Mouse (Mus musculus) liver, embryonic 12.5 days (tissue): ENCODE data around the gene Prss35. TPM values are rescaled to one million over a fixed set of nuclear protein-coding genes. Genes with fewer than 3 reads are reported as not detected.

ENCODE experiments used
- ATAC-seq: fragments of 200-750 bp; cut with Nextera tagmentation; 2 replicates; pipeline ENCODE4 v1.8.0; 2017; ENCODE audit warnings: moderate number of reproducible peaks, mild to moderate bottlenecking, moderate library complexity
- H3K27ac ChIP-seq: fragments of 300-500 bp; sonication (generic); 2 replicates; pipeline ENCODE4 v1.5.1; 2016; ENCODE audit warnings: mild to moderate bottlenecking
- H3K27me3 ChIP-seq: fragments of 300-500 bp; sonication (generic); replicated peaks from 2 replicates; pipeline ENCODE4 v1.6.1; 2016; ENCODE audit warnings: mild to moderate bottlenecking, moderate library complexity
- H3K36me3 ChIP-seq: fragments of 300-500 bp; sonication (generic); 2 replicates; pipeline ENCODE4 v1.6.1; 2016; ENCODE audit warnings: mild to moderate bottlenecking, moderate library complexity
- H3K4me1 ChIP-seq: fragments of 300-500 bp; sonication (generic); 2 replicates; pipeline ENCODE4 v1.6.1; 2016
- H3K4me2 ChIP-seq: fragments of 300-500 bp; sonication (generic); 2 replicates; pipeline ENCODE4 v1.6.1; 2016; ENCODE audit warnings: mild to moderate bottlenecking, moderate library complexity
- H3K4me3 ChIP-seq: fragments of 300-500 bp; sonication (generic); 2 replicates; pipeline ENCODE4 v1.5.1; 2016; ENCODE audit warnings: mild to moderate bottlenecking, moderate library complexity
- H3K9ac ChIP-seq: fragments of 300-500 bp; sonication (generic); 2 replicates; pipeline ENCODE4 v1.6.1; 2016; ENCODE audit warnings: mild to moderate bottlenecking, moderate library complexity
- H3K9me3 ChIP-seq: fragments of 300-500 bp; sonication (generic); replicated peaks from 2 replicates; pipeline ENCODE4 v1.6.1; 2016; ENCODE audit warnings: mild to moderate bottlenecking, moderate library complexity
- WGBS: fragments of 180-500 bp; shearing (Covaris S2); methylation state at CpG from one replicate; pipeline ENCODE4 v1.1.7; 2016; ENCODE audit not compliant: insufficient replicate concordance; 5-methylcytosine and 5-hydroxymethylcytosine counted together
- polyA plus RNA-seq: library from polyadenylated mRNA; unstranded; fragments of >200 nt; fragmentation: Nextera tagmentation; extraction: Ambion mirVana; gene quantifications from 2 replicates; pipeline ENCODE4 v1.2.1, GENCODE M21; 2016

Gene Prss35
- polyA plus RNA-seq = 0.58 and 1.3 TPM in 2 replicates

DNA sequence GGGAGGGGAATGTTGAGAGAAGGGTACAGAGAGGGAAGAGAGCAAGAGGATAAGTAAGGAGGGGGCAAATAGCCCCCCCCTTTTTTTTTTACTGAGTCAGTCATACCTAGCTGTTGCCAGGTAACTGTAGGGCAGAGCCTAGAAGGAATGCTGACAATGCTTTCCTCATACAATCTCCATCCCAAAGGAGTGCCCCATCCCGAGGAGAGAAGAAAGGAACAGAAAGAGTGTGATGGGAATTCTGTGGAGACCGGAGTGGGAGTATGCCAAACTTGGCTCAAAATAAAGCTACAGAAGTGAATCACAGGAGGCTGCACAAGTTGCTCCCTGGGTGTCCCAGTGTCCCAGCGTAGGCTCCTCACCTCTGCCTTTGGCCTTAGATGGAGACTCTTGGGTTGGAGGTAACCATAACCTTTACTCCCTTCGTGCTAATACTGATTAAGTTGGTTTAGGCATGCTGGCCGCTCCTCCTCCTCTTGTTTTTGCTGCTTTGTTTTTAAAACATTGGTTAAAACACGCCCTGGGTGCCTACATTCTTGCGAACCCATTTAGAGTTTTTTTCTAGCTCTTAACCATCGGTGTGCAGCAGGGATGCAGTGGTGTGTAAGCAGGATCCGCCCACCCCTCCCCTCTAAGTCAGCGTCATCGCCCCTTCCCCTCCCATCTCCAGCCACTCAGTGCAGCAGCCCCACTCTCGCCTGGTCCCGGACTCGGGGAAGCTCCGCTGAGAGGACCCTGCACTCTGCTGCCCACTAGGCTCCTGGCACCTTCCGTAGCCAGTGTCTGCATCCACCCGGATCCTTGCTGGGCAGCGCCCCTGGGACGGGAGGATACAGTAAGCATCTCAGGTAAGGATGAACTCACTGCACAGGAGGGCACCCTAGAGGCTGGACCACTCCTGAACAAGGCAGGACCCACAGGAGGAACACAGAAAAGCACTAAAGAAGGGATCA, at the start of gene Prss35:
Gene Prss35, plus strand, starts transcription at position 691 of the 953 bp plus-strand sequence.
- Histone ChIP-seq H3K27me3 (peaks cover 20% of the 10 kb centered on the region; the same call in 1 of the 2 replicates), H3K9ac (no peak within 1 kb of the TSS), H3K27ac (no peak within 1 kb of the TSS), H3K9me3 (no peaks in the 10 kb centered on the region), H3K4me2 (peak within 1 kb of the TSS; percentile 35), H3K36me3 (no peaks in the 10 kb centered on the region), H3K4me1 (no peaks in the 10 kb centered on the region), H3K4me3 (no peak within 1 kb of the TSS)
- ATAC-seq = no peak
- 5% methylated on average over 19 of the region's 19 CpGs for WGBS

DNA sequence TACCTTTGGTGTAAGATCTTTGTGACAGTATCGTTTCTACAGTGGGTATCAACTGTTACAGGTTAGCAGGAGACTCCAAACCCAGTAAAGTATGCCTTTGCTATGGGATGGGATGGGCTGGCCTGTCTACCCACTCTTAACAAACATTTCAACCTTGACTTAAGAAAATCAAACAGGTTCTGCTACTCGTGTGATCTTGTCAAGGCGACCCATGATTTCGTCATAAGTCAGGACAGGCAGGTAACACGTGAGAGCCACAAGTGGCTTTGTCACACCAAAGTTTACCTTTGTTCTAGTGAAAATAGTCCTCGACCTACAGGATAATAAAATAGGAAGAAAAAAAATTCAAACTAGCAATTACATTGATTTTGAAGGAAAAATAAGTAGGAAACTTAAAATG, 49.5 kb upstream of the Prss35 start:
- H3K4me1 ChIP-seq = peaks cover 8% of the 10 kb centered on the region
- no peak overlapping the region for H3K4me3 ChIP-seq
- H3K9ac ChIP-seq = no peak overlapping the region
- no peak overlapping the region for H3K27ac ChIP-seq
- H3K4me2 ChIP-seq = no peak overlapping the region
- 83% methylated on average over 6 of the region's 6 CpGs for WGBS
- H3K36me3 ChIP-seq = no peaks in the 10 kb centered on the region
- H3K27me3 ChIP-seq = peaks cover 5% of the 10 kb centered on the region
- H3K9me3 ChIP-seq = no peaks in the 10 kb centered on the region
- ATAC-seq = no peak

DNA sequence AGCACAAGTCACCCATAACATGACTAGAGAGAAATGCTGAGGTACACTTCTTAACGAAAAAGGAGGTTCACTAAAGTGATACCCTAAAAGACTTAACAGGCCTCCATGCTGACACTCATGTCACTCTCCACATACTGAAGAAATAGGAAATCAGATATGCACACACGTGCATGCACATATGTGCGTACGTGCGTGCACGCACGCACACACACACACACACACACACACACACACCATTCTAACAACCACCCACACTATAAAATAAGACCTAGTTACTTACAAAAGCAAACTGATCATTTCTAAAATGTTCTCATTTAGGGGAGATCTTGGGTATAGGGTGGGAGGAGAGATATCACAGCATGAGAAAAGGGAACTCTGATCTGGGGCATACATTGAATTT, 48.8 kb upstream of the Prss35 start:
- H3K36me3 ChIP-seq = no peaks in the 10 kb centered on the region
- WGBS = 83% methylated on average over 7 of the region's 7 CpGs
- H3K4me1 ChIP-seq = peaks cover 8% of the 10 kb centered on the region
- no peak overlapping the region for H3K27ac ChIP-seq
- no peak overlapping the region for H3K9ac ChIP-seq
- ATAC-seq = no peak
- no peaks in the 10 kb centered on the region for H3K9me3 ChIP-seq
- no peak overlapping the region for H3K4me3 ChIP-seq
- H3K27me3 ChIP-seq = peaks cover 5% of the 10 kb centered on the region
- peak overlapping the region; percentile 99 for H3K4me2 ChIP-seq

DNA sequence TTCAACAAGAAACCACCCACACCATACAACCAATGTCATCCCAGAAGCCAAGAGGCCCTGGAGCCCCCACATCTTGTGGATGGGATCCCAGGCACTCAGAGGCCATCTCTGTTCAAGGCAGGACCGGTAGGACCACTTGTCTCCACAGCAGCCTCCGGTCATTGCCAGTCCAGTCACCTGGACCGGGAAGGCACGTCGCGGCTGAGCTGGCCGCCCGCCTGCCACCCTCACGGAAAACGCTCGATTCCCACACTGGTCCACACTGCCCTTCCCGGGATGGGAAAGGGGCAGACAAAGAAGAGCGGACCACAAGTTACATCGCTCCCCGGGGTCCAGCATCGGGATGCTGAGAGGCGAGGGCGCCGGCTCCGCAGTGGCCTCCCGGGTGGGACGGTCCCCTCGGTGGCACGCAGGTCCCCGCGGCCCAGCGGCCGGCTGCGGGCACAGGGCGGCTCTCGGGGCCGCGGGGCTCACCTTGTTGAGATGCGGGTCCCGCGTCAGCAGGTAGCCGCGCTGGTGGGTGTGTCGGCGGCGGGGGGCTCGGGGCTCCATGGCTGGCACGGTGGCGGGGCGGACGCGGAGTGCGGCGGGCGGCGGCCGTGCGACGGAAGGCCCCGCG, 48.1 kb upstream of the Prss35 start:
- Histone ChIP-seq H3K4me3 (peak overlapping the region; percentile 75), H3K4me1 (peaks cover 8% of the 10 kb centered on the region), H3K36me3 (no peaks in the 10 kb centered on the region), H3K27me3 (peaks cover 5% of the 10 kb centered on the region), H3K9me3 (no peaks in the 10 kb centered on the region), H3K27ac (no peak overlapping the region), H3K4me2 (peak overlapping the region; percentile 99), H3K9ac (peak overlapping the region; percentile 73)
- 3% methylated on average over 51 of the region's 56 CpGs for WGBS
- ATAC-seq = peak; percentile 49

DNA sequence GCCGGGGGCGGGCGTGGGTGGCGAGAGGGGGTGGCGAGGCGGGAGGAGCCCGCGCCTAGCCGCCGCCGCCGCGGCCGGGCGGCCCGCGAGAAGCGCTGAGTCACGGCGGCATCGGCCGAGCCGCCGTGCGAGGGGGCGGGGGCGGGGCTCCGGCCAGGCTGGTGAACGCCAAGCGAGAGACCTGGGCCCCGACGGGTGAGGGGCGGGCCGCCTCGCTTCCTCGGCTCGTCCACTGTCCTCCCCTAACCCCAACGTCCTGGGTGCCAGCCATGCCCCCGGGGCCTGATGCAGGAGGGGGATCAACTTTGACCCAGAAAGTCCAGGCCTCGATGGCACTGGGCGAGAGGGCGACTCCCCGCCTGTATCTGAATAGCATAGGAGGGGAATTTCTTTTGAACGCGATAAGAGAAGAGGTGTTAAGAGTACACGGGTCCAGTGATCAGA, 47.6 kb upstream of the Prss35 start, which contains the start of gene Me1:
Gene Me1, minus strand, starts transcription at position 136 of the 444 bp plus-strand sequence.
- Histone ChIP-seq H3K9me3 (no peaks in the 10 kb centered on the region), H3K4me1 (peaks cover 8% of the 10 kb centered on the region), H3K36me3 (no peaks in the 10 kb centered on the region), H3K4me3 (peak within 1 kb of the TSS; percentile 75), H3K9ac (peak within 1 kb of the TSS; percentile 73), H3K4me2 (peak within 1 kb of the TSS; percentile 99), H3K27ac (no peak within 1 kb of the TSS), H3K27me3 (peaks cover 5% of the 10 kb centered on the region)
- ATAC-seq = peak; percentile 91
- 2% methylated on average over 24 of the region's 46 CpGs for WGBS

DNA sequence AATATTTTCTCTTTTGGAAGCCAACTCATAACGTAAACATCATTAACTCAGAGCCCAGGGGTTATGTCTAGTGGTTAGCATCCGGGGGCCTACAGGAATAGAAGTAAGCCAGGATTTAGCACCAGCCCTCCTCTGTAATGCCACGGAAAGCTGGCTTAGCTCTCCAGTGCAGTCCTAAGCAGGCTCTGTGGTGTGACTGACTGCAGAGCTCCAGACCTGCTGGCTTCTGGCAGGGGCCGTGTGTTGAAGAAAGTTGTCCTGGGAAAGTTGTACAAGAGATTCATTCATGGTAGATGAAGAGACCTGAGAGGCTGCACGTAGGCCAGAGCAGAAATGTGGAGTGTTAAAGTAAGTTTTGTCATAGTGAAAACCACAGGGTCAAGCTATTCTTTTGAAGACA, 42.2 kb upstream of the Prss35 start:
- H3K27me3 ChIP-seq = no peaks in the 10 kb centered on the region
- H3K4me2 ChIP-seq = no peak overlapping the region
- no peak overlapping the region for H3K4me3 ChIP-seq
- no peak overlapping the region for H3K9ac ChIP-seq
- no peaks in the 10 kb centered on the region for H3K36me3 ChIP-seq
- ATAC-seq = no peak
- no peak overlapping the region for H3K27ac ChIP-seq
- peaks cover 6% of the 10 kb centered on the region for H3K4me1 ChIP-seq
- WGBS = 42% methylated on average over 5 of the region's 5 CpGs
- H3K9me3 ChIP-seq = no peaks in the 10 kb centered on the region

DNA sequence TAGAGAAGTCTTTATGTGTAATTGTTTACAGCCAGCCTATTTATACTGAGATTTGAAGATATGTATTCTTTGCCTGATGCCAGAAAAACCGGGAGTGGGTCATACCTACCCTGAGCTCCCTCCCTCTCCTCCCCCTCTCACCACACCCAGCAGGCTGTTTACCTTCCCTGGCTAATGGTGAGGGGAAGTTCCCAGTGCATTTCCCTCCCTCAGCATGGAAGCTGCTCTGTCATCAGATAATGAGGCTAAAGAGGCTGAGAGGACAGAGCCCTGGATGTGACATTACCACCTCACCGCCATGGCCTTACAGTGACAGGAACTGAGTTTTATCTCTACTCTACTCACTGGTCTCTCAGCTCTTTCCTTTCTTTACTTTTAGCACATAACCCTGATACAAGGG, 41.6 kb upstream of the Prss35 start:
- Histone ChIP-seq H3K9me3 (no peaks in the 10 kb centered on the region), H3K27me3 (no peaks in the 10 kb centered on the region), H3K36me3 (no peaks in the 10 kb centered on the region), H3K4me1 (peaks cover 5% of the 10 kb centered on the region; the same call in 1 of the 2 replicates), H3K4me2 (no peak overlapping the region), H3K27ac (no peak overlapping the region), H3K9ac (no peak overlapping the region), H3K4me3 (no peak overlapping the region)
- WGBS = 5% methylated on average over 2 of the region's 2 CpGs
- peak; percentile 51; the same call in 1 of the 2 replicates for ATAC-seq

DNA sequence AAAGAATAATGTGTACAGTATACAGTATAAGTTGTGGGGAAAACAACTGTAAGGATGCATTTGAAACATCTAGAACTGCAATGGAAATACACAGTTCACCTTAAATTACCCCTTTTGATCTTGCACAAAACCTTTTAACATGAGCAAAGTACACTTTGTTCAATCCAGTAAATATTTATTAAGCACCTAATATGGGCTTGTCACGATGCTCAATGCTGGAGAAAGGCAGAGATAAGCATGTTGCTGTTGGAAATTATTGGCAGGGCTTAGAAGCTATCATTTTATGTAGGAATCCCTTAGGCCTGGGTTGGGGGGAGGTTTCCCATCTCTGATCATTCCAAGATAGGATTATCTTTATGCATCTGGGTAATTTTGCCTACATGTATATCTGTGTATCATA, 36.0 kb upstream of the Prss35 start:
- ATAC-seq = no peak
- Histone ChIP-seq H3K9ac (no peak overlapping the region), H3K36me3 (no peaks in the 10 kb centered on the region), H3K27ac (no peak overlapping the region), H3K4me3 (no peak overlapping the region), H3K4me2 (no peak overlapping the region), H3K4me1 (no peaks in the 10 kb centered on the region), H3K9me3 (no peaks in the 10 kb centered on the region), H3K27me3 (no peaks in the 10 kb centered on the region; the same call in 1 of the 2 replicates)
- WGBS = 31% methylated on average over 1 of the region's 1 CpGs

DNA sequence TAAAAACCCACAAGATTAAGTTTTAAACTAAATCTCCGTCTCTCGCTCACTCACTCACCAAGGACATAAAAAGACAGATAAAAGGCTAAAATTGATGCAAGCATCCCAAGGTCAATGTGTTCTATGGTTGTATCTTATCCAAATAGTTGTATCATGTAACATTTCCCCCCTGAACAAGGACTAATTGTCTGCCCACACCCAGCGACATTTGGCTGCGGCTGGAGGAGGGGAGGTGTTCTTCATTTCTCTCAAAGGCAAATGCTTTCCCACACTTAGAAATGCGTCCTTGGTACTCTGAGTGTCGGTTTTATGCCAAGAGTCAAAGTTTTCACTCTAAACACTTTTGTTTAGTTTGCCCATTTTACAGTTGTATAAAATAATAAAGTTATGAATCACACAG, 34.5 kb upstream of the Prss35 start:
- H3K9me3 ChIP-seq = no peaks in the 10 kb centered on the region
- 57% methylated on average over 6 of the region's 6 CpGs for WGBS
- no peaks in the 10 kb centered on the region for H3K36me3 ChIP-seq
- no peaks in the 10 kb centered on the region for H3K4me1 ChIP-seq
- no peak for ATAC-seq
- no peaks in the 10 kb centered on the region; the same call in 1 of the 2 replicates for H3K27me3 ChIP-seq
- no peak overlapping the region for H3K9ac ChIP-seq
- no peak overlapping the region for H3K4me2 ChIP-seq
- no peak overlapping the region for H3K27ac ChIP-seq
- no peak overlapping the region for H3K4me3 ChIP-seq

DNA sequence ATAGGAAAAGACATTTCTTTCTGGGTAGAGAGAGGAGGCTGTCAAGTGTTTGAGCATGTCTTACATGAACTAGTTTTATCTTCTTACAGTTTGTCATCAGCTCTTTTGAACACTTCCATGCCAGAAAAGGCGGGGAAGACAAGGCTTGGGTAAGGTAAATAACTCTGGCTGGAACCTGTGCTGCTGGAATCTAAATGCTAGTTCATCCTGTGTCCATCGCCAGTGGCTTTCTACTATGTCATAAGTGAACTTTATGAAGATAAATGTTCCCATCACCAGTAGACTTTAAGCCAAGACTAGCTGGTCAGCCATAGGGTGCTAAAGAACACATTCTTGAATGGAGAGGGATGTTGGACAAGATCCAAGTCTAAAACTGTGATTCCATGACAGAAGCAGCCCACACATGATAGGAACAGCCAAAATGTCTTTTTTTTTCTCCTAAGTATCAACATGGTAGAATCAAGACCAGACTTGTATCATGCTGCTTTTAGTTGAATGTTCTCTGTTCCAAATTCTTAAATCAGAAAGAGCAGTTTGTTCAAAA, 33.3 kb upstream of the Prss35 start:
- H3K36me3 ChIP-seq = no peaks in the 10 kb centered on the region
- H3K27me3 ChIP-seq = no peaks in the 10 kb centered on the region; the same call in 1 of the 2 replicates
- no peak overlapping the region for H3K27ac ChIP-seq
- no peak for ATAC-seq
- no peak overlapping the region for H3K4me3 ChIP-seq
- WGBS = 59% methylated on average over 2 of the region's 2 CpGs
- no peak overlapping the region for H3K4me2 ChIP-seq
- H3K4me1 ChIP-seq = no peaks in the 10 kb centered on the region
- no peak overlapping the region for H3K9ac ChIP-seq
- H3K9me3 ChIP-seq = no peaks in the 10 kb centered on the region

DNA sequence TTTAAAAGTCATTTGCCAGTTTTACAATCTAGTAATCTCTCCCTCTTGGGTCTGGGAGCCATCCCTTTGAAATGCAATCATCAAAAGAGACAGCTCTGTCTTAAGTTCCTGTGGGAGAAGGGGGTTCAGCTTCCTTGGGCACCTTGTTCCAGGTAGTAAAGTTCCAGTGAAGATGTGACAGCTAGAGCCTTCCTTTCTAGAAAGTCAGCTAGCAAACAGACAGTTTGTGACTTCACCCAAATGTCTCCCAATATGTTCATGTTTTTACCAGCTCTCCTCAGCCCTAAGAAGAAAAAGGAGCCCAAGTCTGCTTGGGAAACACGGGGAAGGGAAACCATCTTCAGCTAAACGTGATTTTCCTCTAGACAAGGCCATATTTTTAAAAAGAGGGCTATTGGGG, 30.8 kb upstream of the Prss35 start:
- H3K4me1 ChIP-seq = no peaks in the 10 kb centered on the region
- no peaks in the 10 kb centered on the region for H3K9me3 ChIP-seq
- H3K27ac ChIP-seq = no peak overlapping the region
- H3K9ac ChIP-seq = no peak overlapping the region
- H3K36me3 ChIP-seq = no peaks in the 10 kb centered on the region
- H3K4me3 ChIP-seq = no peak overlapping the region
- 58% methylated on average over 2 of the region's 2 CpGs for WGBS
- no peaks in the 10 kb centered on the region; the same call in 1 of the 2 replicates for H3K27me3 ChIP-seq
- no peak for ATAC-seq
- no peak overlapping the region for H3K4me2 ChIP-seq

DNA sequence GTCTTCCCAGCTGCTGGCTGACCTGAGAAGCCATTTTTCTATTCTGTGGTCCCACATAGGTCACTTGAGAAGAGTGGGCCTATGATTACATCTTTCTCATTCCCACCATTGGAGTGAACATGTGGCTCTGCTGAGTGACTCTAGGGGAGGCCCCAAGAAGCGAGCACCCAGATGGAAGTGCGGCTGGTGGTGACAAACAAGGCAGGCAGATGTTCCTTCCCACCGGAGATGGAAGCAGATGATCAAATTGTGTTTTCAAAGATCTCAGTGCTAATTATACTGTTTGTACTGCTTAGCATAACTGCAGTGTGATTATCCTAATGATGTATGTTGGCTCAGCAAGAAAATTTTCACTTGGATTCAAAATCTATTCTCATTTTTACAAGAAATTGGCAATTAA, 29.4 kb upstream of the Prss35 start:
- Histone ChIP-seq H3K4me3 (no peak overlapping the region), H3K4me1 (no peaks in the 10 kb centered on the region), H3K4me2 (no peak overlapping the region), H3K27me3 (no peaks in the 10 kb centered on the region), H3K9ac (no peak overlapping the region), H3K36me3 (no peaks in the 10 kb centered on the region), H3K27ac (no peak overlapping the region), H3K9me3 (no peaks in the 10 kb centered on the region)
- WGBS = 80% methylated on average over 3 of the region's 3 CpGs
- ATAC-seq = no peak
